Mouse (Mus musculus) yolk sac, embryonic 10.5 days (tissue): ENCODE data around the gene Gfi1.

Source experiments
- DNase-seq: peaks from one replicate; pipeline ENCODE4 v3.0.0-alpha.2; 2017; ENCODE audit warnings: low spot score

Gene Gfi1

DNA sequence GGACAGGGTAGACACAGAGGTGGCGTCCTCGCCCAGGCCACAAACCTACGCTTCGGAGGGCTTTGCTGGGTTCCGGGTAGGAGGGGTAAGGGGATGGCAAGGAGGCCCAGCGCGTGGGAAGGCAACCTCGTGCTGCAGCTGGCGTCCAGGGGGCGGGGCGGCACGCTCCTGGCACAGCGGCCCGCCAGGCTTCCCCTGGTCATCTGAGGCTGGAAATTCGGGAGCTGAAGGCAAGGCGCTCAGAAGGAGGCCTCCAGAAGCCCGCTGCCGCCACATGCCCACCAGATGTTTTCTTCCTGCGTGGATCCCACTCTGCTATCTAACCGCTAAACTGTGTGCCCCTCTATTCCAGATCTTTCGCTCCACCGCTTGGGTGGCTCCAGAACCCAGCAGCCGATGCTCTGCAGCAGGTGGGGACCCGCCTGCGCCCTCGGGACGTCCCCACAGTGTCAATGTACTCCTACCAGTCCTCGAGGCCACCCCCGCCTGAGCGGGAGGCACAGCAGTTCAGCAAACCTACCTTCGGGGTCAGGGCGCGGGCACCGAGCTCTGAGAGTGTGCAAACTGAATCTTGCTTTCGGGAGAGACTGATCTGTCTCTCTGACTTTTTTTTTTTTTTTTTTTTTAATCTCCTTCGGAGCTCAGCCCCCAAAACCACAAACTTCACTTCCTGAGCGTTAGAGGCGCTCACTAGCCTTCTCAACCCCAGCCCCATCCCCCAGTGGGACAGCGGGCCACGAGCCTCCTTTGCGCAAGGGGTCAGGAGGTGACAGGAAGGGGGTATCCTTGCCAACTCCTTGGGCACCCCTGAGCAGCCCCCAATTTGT is at the start of gene Gfi1:
Gfi1 (minus strand) TSS at position 602 of the 827 bp plus-strand sequence.
- no peak for DNase-seq

GRCm38 (mm10) chr5:107772049-107772448 is 46.2 kb upstream of the Gfi1 start:
- DNase-seq: no peak

GRCm38 (mm10) chr5:107768224-107768623 is 42.4 kb upstream of the Gfi1 start:
- DNase-seq: no peak

GRCm38 (mm10) chr5:107765946-107766345 is 40.1 kb upstream of the Gfi1 start:
- no peak for DNase-seq

DNA sequence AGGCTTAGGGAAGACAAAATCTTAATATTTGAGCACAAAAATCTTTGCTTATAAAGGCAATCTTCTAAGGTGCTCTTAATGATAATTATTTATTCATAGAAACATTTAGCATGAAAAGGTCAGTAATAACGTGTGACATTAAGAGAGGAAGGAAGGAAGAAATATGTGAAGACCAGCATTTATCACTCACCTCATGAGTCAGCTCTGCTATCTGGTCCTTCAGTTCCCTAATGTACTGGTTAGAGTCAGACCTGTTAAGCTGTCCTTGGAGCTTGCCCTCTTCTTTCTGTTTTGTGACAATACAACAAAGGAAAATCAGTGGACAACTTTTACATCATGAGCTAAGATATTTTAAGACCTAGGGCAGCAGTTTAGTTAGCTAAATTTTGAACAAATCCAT is 38.6 kb upstream of the Gfi1 start:
- no peak for DNase-seq

DNA sequence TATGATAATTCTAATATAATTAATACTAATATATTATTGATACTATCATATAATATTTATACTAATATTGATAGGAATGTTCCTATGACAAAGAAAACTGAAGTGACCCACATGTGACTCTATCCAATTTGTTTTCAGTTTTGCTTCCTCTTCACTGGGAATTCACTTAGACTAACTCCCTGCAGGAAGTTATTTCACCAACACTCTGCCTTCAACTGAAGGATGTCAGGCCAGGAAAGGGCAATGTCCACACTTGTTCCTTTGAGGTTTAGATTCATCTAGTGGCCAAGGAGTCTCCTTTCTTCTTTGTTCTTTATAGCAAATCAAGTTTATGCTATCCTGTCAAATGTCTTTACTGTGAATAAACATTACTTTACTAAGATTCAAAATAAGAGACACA is 37.8 kb upstream of the Gfi1 start:
- no peak for DNase-seq

DNA sequence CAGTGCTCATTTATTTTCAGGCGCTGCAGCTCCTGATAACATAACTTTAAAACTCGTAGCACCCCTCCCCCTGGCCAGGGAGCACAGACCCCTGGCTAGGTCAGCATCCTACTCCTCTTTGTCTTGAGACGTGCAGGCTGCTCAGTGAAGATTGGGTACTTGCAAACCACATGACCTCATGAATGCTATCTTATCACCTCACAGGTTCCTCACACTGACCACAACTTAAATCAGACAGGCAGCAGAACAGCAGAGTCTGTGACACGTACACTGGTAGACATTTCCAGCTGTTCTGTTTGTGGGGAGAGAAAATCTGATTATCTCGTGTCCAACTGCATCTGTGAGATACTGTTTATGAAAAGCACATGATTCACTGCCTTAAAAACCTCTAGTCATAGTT is 33.3 kb upstream of the Gfi1 start:
- peak; percentile 60 for DNase-seq

GRCm38 (mm10) chr5:107756072-107756471 is 30.2 kb upstream of the Gfi1 start:
- DNase-seq: no peak

DNA sequence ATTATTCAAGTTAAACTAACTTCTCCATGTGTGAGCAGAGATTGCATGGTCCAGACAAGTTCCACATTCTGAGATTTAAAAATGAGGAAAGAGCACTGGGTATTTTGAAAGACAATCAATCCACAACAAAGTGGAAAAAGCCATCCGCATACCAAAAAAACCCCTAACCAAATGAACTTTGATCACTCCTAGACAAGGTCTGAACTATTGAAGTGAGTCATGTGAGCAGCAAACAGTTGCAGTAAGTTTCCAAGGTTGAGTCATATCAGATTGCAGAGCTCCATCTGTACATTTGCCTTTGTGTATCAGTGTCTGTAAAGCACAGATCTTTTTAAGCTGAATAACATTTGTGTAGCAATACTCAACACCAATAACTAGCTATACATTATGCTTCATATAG is 28.9 kb upstream of the Gfi1 start:
- DNase-seq: peak; percentile 40

GRCm38 (mm10) chr5:107753656-107754055 is 27.8 kb upstream of the Gfi1 start:
- DNase-seq: no peak

- DNase-seq: peak; percentile 65
These were observed 23.5 kb upstream of the Gfi1 start for GRCm38 (mm10) chr5:107749229-107749916.

DNA sequence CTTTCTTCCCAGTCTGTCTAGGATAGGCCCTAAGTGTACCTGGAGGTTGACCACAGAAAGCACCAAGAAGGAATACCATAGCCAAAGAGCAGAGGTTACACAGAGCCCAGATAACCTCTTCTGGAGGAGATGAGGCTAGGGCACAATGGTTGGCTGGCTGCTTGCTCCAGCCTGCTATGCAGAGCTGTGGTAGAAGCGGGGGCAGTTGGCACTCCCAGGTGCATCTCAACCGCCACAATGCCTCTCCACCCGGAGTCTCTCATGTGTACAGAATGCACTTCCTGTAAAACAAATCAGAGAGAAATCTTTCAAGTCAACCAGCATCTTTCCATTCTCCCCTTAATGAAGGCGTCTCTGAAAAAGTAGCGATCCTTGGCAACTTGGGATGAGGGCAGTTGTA is 13.2 kb upstream of the Gfi1 start:
- DNase-seq: no peak

DNA sequence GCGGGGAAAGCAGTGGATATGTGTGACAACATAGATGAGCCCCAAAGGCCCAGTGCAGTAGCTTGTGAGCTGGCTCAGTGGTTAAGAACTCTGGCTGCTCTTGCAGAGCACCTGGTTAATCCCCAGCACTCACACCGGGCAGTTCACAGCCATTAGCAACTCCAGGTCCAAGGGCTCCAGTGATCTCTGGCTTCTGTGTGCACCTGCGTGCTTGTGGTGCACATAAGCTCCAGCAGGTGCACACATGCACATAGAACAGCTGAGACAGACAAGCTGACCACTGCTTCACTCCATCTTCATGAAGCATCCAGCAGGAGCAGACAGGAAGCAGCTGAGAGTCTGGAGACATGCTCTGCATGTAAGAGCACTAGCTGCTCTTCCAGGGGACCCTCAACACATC is 12.5 kb upstream of the Gfi1 start:
- no peak for DNase-seq

- DNase-seq: no peak
These were observed 10.3 kb upstream of the Gfi1 start for GRCm38 (mm10) chr5:107736171-107736570.

- no peak for DNase-seq
These were observed 6.0 kb upstream of the Gfi1 start for GRCm38 (mm10) chr5:107731844-107732243.

DNA sequence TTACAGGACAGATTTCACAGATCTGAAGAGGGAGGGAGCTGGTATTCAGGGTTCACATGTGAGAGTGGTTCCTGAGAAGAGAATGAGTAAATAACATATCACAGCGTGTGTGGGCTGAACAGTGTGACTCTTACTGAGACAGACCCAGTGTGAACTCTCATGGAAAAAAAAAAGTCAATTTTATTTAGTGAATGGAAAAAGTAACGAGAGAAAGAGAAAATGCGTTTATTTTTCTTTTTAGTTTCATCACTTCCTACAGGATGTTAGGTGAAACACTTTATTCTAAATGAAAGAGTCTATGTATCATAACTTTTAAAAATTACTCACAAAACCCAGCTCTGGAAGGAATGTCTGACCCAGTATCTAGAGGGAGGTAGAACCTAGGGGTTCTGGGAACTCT is 5.6 kb upstream of the Gfi1 start:
- no peak for DNase-seq

- no peak for DNase-seq
These were observed 1.2 kb upstream of the Gfi1 start for GRCm38 (mm10) chr5:107727007-107727402.

GRCm38 (mm10) chr5:107726281-107727006 is 608 bp upstream of the Gfi1 start:
- peak; percentile 11 for DNase-seq

- peak; percentile 29 for DNase-seq
These were observed 988 bp downstream of the Gfi1 start for GRCm38 (mm10) chr5:107724661-107725434.

- DNase-seq: no peak
These were observed 2.0 kb downstream of the Gfi1 start for GRCm38 (mm10) chr5:107723541-107724511.
